Mouse (Mus musculus) left cerebral cortex, adult 11 months (tissue): ENCODE measurements around the gene Tle6.

Experiments
- DNase-seq: peaks from one replicate; pipeline ENCODE4 v3.0.0; 2022; ENCODE audit warnings: low spot score

Gene Tle6

DNA sequence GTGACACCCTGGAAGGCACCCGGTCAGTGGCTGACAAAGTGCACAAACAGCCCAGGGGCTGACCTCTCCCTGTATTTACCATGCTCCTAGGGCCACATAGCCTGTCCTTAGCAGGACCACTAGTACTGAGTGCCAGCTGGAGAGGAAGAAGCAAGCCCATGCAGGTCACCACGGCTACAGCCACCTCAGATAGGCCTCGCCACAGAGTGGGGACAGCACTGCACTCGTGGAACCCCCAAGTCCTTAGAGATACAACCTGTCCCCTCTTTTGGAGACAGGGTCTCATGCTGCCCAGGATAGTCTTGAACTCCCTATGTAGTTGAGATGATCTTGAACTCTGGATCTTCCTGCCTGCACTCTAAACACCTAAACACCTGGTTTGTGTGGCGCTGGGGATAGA is 59.5 kb downstream of the Tle6 start:
- no peak for DNase-seq
